Mouse (Mus musculus): ENCODE measurements around the gene Sh2d3c. TPM values are rescaled to one million over a fixed set of nuclear protein-coding genes. Genes with fewer than 3 reads are reported as not detected.
A peak's percentile ranks its signal among the peaks of the same experiment; 100 is the strongest.

The Sh2d3c gene
- total and polyA plus RNA-seq, 3 experiments, result 27.1 to 52.8 (median 28.9) TPM

GRCm38 (mm10) chr2:32757056-32757845 is 36.4 kb downstream of the Sh2d3c start, which contains the start of gene Tor2a:
TSS of gene Tor2a (plus strand) at chr2:32757234.
- peak; percentile 96 to 97 for DNase-seq
- WGBS, result under 1% methylated on average over 65 of the region's 66 CpGs
- Histone ChIP-seq H3K4me1 (ENCODE audit: control insufficient read depth, insufficient read depth, low read length) (peaks cover 1% of the 10 kb centered on the region; the same call in 1 of the 2 replicates), H3K36me3 (ENCODE audit: control insufficient read depth, insufficient read depth, low read length) (no peaks in the 10 kb centered on the region), H3K79me2 (replicated peaks; ENCODE audit: control insufficient read depth, insufficient read depth, low read length) (no peaks in the 10 kb centered on the region), H3K27me3 (ENCODE audit: control insufficient read depth, insufficient read depth, low read length) (no peaks in the 10 kb centered on the region), H3K4me3 (peak within 1 kb of the TSS; percentile 64), H3K27ac (peak within 1 kb of the TSS; percentile 87), H3K9ac (ENCODE audit: low read depth, low read length) (peak within 1 kb of the TSS; percentile 99)
- intact Hi-C loops (cut with DNase I), result loop anchor here (1.0 to 5.0 kb wide), 2 partner anchors 44 to 185 kb away; partner anchors contain the start of genes Cdk9, Dpm2 and Pip5kl1
- peak; percentile 86 for TF ChIP-seq EP300 (IDR thresholded peaks at IDR 0.05; ENCODE audit: insufficient read depth, low read depth, low read length)
- peak; percentile 47; the same call in 1 of the 2 replicates for TF ChIP-seq POLR2A (IDR thresholded peaks at IDR 0.05; ENCODE audit: insufficient read depth, low read depth, low read length)
- TF ChIP-seq CTCF (IDR thresholded peaks at IDR 0.05), result peak; percentile 90

GRCm38 (mm10) chr2:32758503-32758902 is 37.6 kb downstream of the Sh2d3c start:
- no peaks in the 10 kb centered on the region for H3K36me3 ChIP-seq (ENCODE audit: control insufficient read depth, insufficient read depth, low read length)
- 78% methylated on average over 8 of the region's 8 CpGs for WGBS
- no peak overlapping the region for H3K4me3 ChIP-seq
- DNase-seq, result no peak
- H3K9ac ChIP-seq (ENCODE audit: low read depth, low read length), result no peak overlapping the region
- intact Hi-C loops (cut with DNase I), result loop anchor here (5.0 kb wide), 1 partner anchor 186 kb away; the partner anchor contains the start of genes Dpm2 and Pip5kl1
- no peaks in the 10 kb centered on the region for H3K79me2 ChIP-seq (replicated peaks; ENCODE audit: control insufficient read depth, insufficient read depth, low read length)
- no peak overlapping the region for H3K27ac ChIP-seq
- H3K27me3 ChIP-seq (ENCODE audit: control insufficient read depth, insufficient read depth, low read length), result no peaks in the 10 kb centered on the region
- TF ChIP-seq CTCF (IDR thresholded peaks at IDR 0.05) (no peak), EP300 (IDR thresholded peaks at IDR 0.05; ENCODE audit: insufficient read depth, low read depth, low read length) (no peak), POLR2A (IDR thresholded peaks at IDR 0.05; ENCODE audit: insufficient read depth, low read depth, low read length) (no peak)
- H3K4me1 ChIP-seq (ENCODE audit: control insufficient read depth, insufficient read depth, low read length), result peaks cover 1% of the 10 kb centered on the region; the same call in 1 of the 2 replicates

GRCm38 (mm10) chr2:32759001-32759400 is 38.1 kb downstream of the Sh2d3c start:
- TF ChIP-seq EP300 (IDR thresholded peaks at IDR 0.05; ENCODE audit: insufficient read depth, low read depth, low read length) (no peak), CTCF (IDR thresholded peaks at IDR 0.05) (no peak)
- intact Hi-C loops (cut with DNase I), result loop anchor here (5.0 kb wide), 1 partner anchor 187 kb away; the partner anchor contains the start of genes Dpm2 and Pip5kl1
- peaks cover 1% of the 10 kb centered on the region; the same call in 1 of the 2 replicates for H3K4me1 ChIP-seq (ENCODE audit: control insufficient read depth, insufficient read depth, low read length)
- H3K27ac ChIP-seq, result no peak overlapping the region
- no peak overlapping the region for H3K9ac ChIP-seq (ENCODE audit: low read depth, low read length)
- H3K4me3 ChIP-seq, result no peak overlapping the region
- WGBS, result 76% methylated on average over 2 of the region's 2 CpGs
- DNase-seq, result no peak
- H3K36me3 ChIP-seq (ENCODE audit: control insufficient read depth, insufficient read depth, low read length), result no peaks in the 10 kb centered on the region
- H3K27me3 ChIP-seq (ENCODE audit: control insufficient read depth, insufficient read depth, low read length), result no peaks in the 10 kb centered on the region
- no peaks in the 10 kb centered on the region for H3K79me2 ChIP-seq (replicated peaks; ENCODE audit: control insufficient read depth, insufficient read depth, low read length)

- Histone ChIP-seq H3K9ac (ENCODE audit: low read depth, low read length) (no peak overlapping the region), H3K4me1 (ENCODE audit: control insufficient read depth, insufficient read depth, low read length) (peaks cover 1% of the 10 kb centered on the region; the same call in 1 of the 2 replicates), H3K79me2 (replicated peaks; ENCODE audit: control insufficient read depth, insufficient read depth, low read length) (no peaks in the 10 kb centered on the region), H3K4me3 (no peak overlapping the region), H3K36me3 (ENCODE audit: control insufficient read depth, insufficient read depth, low read length) (no peaks in the 10 kb centered on the region), H3K27me3 (ENCODE audit: control insufficient read depth, insufficient read depth, low read length) (no peaks in the 10 kb centered on the region), H3K27ac (no peak overlapping the region)
- intact Hi-C loops (cut with DNase I), result no loop called here
- no peak for TF ChIP-seq POLR2A (IDR thresholded peaks at IDR 0.05; ENCODE audit: insufficient read depth, low read depth, low read length)
- TF ChIP-seq CTCF (IDR thresholded peaks at IDR 0.05), result no peak
- no peak for TF ChIP-seq EP300 (IDR thresholded peaks at IDR 0.05; ENCODE audit: insufficient read depth, low read depth, low read length)
- DNase-seq, result no peak
- 90% methylated on average over 14 of the region's 14 CpGs for WGBS
These were observed 40.5 kb downstream of the Sh2d3c start for GRCm38 (mm10) chr2:32761361-32761760.

GRCm38 (mm10) chr2:32761859-32762258 is 41.0 kb downstream of the Sh2d3c start:
- Histone ChIP-seq H3K27me3 (ENCODE audit: control insufficient read depth, insufficient read depth, low read length) (no peaks in the 10 kb centered on the region), H3K27ac (no peak overlapping the region), H3K4me3 (no peak overlapping the region), H3K4me1 (ENCODE audit: control insufficient read depth, insufficient read depth, low read length) (no peaks in the 10 kb centered on the region; the same call in 1 of the 2 replicates), H3K79me2 (replicated peaks; ENCODE audit: control insufficient read depth, insufficient read depth, low read length) (no peaks in the 10 kb centered on the region), H3K9ac (ENCODE audit: low read depth, low read length) (no peak overlapping the region), H3K36me3 (ENCODE audit: control insufficient read depth, insufficient read depth, low read length) (no peaks in the 10 kb centered on the region)
- intact Hi-C loops (cut with DNase I), result no loop called here
- no peak for TF ChIP-seq CTCF (IDR thresholded peaks at IDR 0.05)
- no peak for TF ChIP-seq EP300 (IDR thresholded peaks at IDR 0.05; ENCODE audit: insufficient read depth, low read depth, low read length)
- TF ChIP-seq POLR2A (IDR thresholded peaks at IDR 0.05; ENCODE audit: insufficient read depth, low read depth, low read length), result no peak
- no peak for DNase-seq
- 75% methylated on average over 4 of the region's 4 CpGs for WGBS

GRCm38 (mm10) chr2:32763353-32763752 is 42.5 kb downstream of the Sh2d3c start:
- H3K36me3 ChIP-seq (ENCODE audit: control insufficient read depth, insufficient read depth, low read length), result no peaks in the 10 kb centered on the region
- intact Hi-C loops (cut with DNase I), result no loop called here
- 79% methylated on average over 3 of the region's 3 CpGs for WGBS
- no peaks in the 10 kb centered on the region for H3K79me2 ChIP-seq (replicated peaks; ENCODE audit: control insufficient read depth, insufficient read depth, low read length)
- no peaks in the 10 kb centered on the region for H3K4me1 ChIP-seq (ENCODE audit: control insufficient read depth, insufficient read depth, low read length)
- no peak overlapping the region for H3K4me3 ChIP-seq
- H3K9ac ChIP-seq (ENCODE audit: low read depth, low read length), result no peak overlapping the region
- H3K27me3 ChIP-seq (ENCODE audit: control insufficient read depth, insufficient read depth, low read length), result no peaks in the 10 kb centered on the region
- no peak overlapping the region for H3K27ac ChIP-seq
- no peak for DNase-seq
- TF ChIP-seq POLR2A (IDR thresholded peaks at IDR 0.05; ENCODE audit: insufficient read depth, low read depth, low read length) (no peak), CTCF (IDR thresholded peaks at IDR 0.05) (peak; percentile 24; the same call in 1 of the 2 replicates), EP300 (IDR thresholded peaks at IDR 0.05; ENCODE audit: insufficient read depth, low read depth, low read length) (no peak)
